Mouse (Mus musculus): ENCODE measurements around the gene Sacs.

- TF ChIP-seq CTCF (IDR thresholded peaks at IDR 0.05; ENCODE audit: extremely low read depth, insufficient read depth, insufficient read length, insufficient replicate concordance) (no peak), POLR2A (IDR thresholded peaks at IDR 0.05; ENCODE audit: low read depth, low read length) (no peak)
Measured at GRCm38 (mm10) chr14:61164461-61164860, 26.2 kb downstream of the Sacs start.

All from spleen, adult 2 months (tissue).